Mouse (Mus musculus) kidney, embryonic 14.5 days (tissue): ENCODE measurements at regions not wholly inside any gene's neighbourhood (a gene's known extent, or its start where the extent isn't known, plus 50 kb on each side); places are given as distances from the start of the nearest gene placed in this dataset.

Experiments
- ATAC-seq: fragments of 200-750 bp; cut with Nextera tagmentation; 2 replicates; pipeline ENCODE4 v1.8.0; 2017; ENCODE audit warnings: moderate number of reproducible peaks, mild to moderate bottlenecking, moderate TSS enrichment, moderate library complexity; ENCODE audit not compliant: low FRiP score, low TSS enrichment
- H3K27ac ChIP-seq: fragments of 300-500 bp; sonication (generic); 2 replicates; pipeline ENCODE4 v1.5.1; 2014; ENCODE audit warnings: low read depth, mild to moderate bottlenecking, low read length, moderate library complexity, mixed read lengths
- H3K27me3 ChIP-seq: fragments of 300-500 bp; sonication (generic); 2 replicates; pipeline ENCODE4 v1.6.1; 2014; ENCODE audit warnings: mild to moderate bottlenecking, low read length; ENCODE audit not compliant: control insufficient read depth, insufficient read depth
- H3K36me3 ChIP-seq: fragments of 300-500 bp; sonication (generic); 2 replicates; pipeline ENCODE4 v1.6.1; 2014; ENCODE audit warnings: low read length, mixed read lengths; ENCODE audit not compliant: control insufficient read depth, insufficient read depth
- H3K4me1 ChIP-seq: fragments of 300-500 bp; sonication (generic); 2 replicates; pipeline ENCODE4 v1.6.1; 2014; ENCODE audit warnings: low read length, mixed read lengths; ENCODE audit not compliant: control insufficient read depth, insufficient read depth
- H3K4me2 ChIP-seq: fragments of 300-500 bp; sonication (generic); replicated peaks from 2 replicates; pipeline ENCODE4 v1.6.1; 2014; ENCODE audit warnings: low read depth, mild to moderate bottlenecking, low read length
- H3K4me3 ChIP-seq: fragments of 300-500 bp; sonication (generic); 2 replicates; pipeline ENCODE4 v1.5.1; 2014; ENCODE audit warnings: mild to moderate bottlenecking, low read length
- H3K9ac ChIP-seq: fragments of 300-500 bp; sonication (generic); 2 replicates; pipeline ENCODE4 v1.6.1; 2014; ENCODE audit warnings: low read depth, mild to moderate bottlenecking, low read length, moderate library complexity
- H3K9me3 ChIP-seq: fragments of 300-500 bp; sonication (generic); 2 replicates; pipeline ENCODE4 v1.6.1; 2016; ENCODE audit warnings: low read length; ENCODE audit not compliant: control insufficient read depth
- WGBS: fragments of 180-500 bp; shearing (Covaris S2); extraction: QIAGEN DNeasy Blood & Tissue Kit; methylation state at CpG from one replicate; pipeline ENCODE4 v1.1.7; 2014; 5-methylcytosine and 5-hydroxymethylcytosine counted together

DNA sequence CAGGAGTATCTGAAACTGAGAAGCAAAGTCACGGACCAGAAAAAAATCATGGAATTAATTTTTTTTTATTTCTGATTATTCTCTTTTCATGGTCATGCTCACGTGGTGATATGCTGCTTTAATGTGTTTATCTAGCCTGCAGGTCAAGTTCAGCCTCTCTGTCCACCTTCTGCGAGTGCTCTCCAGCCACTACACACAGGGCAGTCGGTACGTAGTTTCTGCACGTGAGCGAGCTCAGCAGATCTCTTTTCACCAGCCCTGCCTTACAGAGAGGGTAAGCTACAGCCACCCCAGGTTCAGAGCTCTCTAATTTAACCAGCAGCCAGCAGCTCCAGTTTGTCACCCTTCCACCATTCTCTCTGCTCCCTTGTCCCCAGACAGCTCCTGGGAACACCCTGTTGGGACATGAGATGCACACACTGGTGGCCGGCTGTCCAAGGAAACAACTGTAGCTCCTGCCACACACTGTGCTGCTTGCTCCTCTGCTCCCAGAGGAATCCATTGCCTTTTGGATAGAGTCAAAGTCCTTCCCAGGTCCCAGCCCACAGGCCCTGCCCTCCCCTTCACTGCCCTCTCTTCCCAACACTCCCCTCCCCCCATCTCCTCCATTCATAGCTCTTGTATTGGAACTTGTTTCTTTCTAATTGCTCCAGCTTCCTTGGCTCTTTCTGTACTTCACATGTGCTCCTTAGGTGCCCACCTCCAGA lies 97.7 kb upstream of the Sall1 start:
- no peak overlapping the region for H3K9ac ChIP-seq
- H3K4me3 ChIP-seq, result no peak overlapping the region
- no peak overlapping the region for H3K4me2 ChIP-seq
- 0 out of 2 replicates have a peak, but pooled peaks have one; percentile 52 for ATAC-seq
- H3K27me3 ChIP-seq, result no peaks in the 10 kb centered on the region
- H3K36me3 ChIP-seq, result no peaks in the 10 kb centered on the region
- WGBS, result 34% methylated on average over 8 of the region's 8 CpGs
- peaks cover 4% of the 10 kb centered on the region; the same call in 1 of the 2 replicates for H3K4me1 ChIP-seq
- no peaks in the 10 kb centered on the region for H3K9me3 ChIP-seq
- no peak overlapping the region for H3K27ac ChIP-seq

DNA sequence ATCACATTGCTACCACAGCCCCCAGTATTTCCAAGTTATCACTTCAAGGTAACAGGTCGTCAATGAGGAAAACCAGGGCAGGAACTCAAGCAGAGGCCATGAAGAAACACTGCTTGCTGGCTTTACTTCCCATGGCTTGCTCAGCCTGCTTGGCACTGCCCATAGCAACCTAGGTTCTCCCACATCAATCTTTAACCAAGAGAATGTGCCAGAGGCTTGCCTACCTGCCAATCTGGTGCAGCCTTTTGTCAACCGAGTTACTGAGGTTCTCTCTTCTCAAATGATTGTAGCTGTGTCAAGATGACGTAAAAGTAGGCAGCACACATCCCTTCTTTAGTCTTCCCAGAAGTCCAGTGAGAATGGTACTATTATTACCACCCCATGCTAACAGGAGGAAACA lies 95.9 kb upstream of the Sall1 start:
- no peak overlapping the region for H3K9ac ChIP-seq
- 75% methylated on average over 3 of the region's 3 CpGs for WGBS
- no peak for ATAC-seq

GRCm38 (mm10) chr8:89138416-89139125 lies 94.6 kb upstream of the Sall1 start:
- WGBS, result 56% methylated on average over 8 of the region's 8 CpGs
- Histone ChIP-seq H3K27me3 (no peaks in the 10 kb centered on the region), H3K27ac (no peak overlapping the region), H3K4me2 (no peak overlapping the region), H3K36me3 (no peaks in the 10 kb centered on the region), H3K9ac (no peak overlapping the region), H3K9me3 (no peaks in the 10 kb centered on the region), H3K4me1 (peaks cover 10% of the 10 kb centered on the region), H3K4me3 (no peak overlapping the region)
- ATAC-seq, result no peak

More for the DNA sequence above, 95.9 kb upstream of the Sall1 start:
- H3K36me3 ChIP-seq, result no peaks in the 10 kb centered on the region
- no peak overlapping the region for H3K27ac ChIP-seq
- H3K4me1 ChIP-seq, result peaks cover 4% of the 10 kb centered on the region; the same call in 1 of the 2 replicates
- H3K4me3 ChIP-seq, result no peak overlapping the region
- no peak overlapping the region for H3K4me2 ChIP-seq
- no peaks in the 10 kb centered on the region for H3K9me3 ChIP-seq
- H3K27me3 ChIP-seq, result no peaks in the 10 kb centered on the region

DNA sequence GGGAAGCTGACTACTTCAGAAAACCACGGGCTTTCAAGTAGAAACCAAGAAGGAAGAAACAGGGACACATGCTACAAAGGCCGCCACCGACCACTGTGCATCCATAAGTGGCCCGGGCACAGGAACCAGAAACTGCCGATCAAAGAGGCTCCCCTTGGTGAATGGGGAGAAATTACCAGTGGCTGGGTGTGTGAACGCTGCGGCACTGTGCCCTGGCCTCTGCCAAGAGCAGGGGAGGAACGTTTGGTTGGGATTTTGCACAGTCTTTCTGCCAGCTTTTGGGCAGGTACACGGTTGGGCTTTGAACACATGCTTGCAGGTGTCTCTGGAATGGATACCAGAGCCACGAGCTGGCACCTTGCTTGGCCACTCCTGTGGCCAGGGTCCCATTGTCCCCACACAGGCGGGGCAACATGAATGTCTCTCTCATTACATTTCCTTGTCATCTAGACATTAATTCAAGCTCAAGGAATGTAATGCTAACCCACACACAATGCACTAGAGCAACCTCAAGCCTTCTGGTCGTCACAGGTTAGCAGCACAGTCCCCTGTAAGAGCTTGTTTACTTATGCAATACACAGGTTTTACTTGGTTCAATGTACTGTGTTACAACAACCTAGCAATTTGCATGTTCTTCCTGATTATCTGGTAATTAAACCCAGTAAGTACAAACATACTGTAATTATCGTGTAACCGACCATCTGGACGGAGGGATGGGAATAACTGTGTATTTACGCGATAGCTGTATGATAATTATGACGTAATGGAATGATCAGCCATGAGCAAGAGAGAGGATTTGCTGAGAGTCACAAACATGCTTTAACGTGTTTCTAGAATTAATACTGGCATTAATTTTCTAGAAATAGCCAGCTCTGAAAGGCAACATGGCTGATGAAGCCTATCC lies 90.9 kb upstream of the Sall1 start:
- Histone ChIP-seq H3K4me3 (no peak overlapping the region), H3K4me1 (peaks cover 10% of the 10 kb centered on the region), H3K27me3 (no peaks in the 10 kb centered on the region), H3K9me3 (no peaks in the 10 kb centered on the region), H3K36me3 (no peaks in the 10 kb centered on the region), H3K27ac (no peak overlapping the region), H3K9ac (no peak overlapping the region), H3K4me2 (no peak overlapping the region)
- no peak for ATAC-seq
- 85% methylated on average over 19 of the region's 19 CpGs for WGBS

GRCm38 (mm10) chr8:89134058-89134457 lies 90.1 kb upstream of the Sall1 start:
- no peak overlapping the region for H3K4me2 ChIP-seq
- no peak overlapping the region for H3K9ac ChIP-seq
- H3K27me3 ChIP-seq, result no peaks in the 10 kb centered on the region
- H3K36me3 ChIP-seq, result no peaks in the 10 kb centered on the region
- H3K9me3 ChIP-seq, result no peaks in the 10 kb centered on the region
- no peak for ATAC-seq
- no peak overlapping the region for H3K4me3 ChIP-seq
- H3K27ac ChIP-seq, result no peak overlapping the region
- H3K4me1 ChIP-seq, result peaks cover 10% of the 10 kb centered on the region
- 38% methylated on average over 5 of the region's 5 CpGs for WGBS

- no peaks in the 10 kb centered on the region for H3K27me3 ChIP-seq
- no peaks in the 10 kb centered on the region for H3K4me1 ChIP-seq
- no peak overlapping the region for H3K27ac ChIP-seq
- 84% methylated on average over 6 of the region's 6 CpGs for WGBS
- no peak for ATAC-seq
- H3K9me3 ChIP-seq, result no peaks in the 10 kb centered on the region
- no peak overlapping the region for H3K4me3 ChIP-seq
- no peak overlapping the region for H3K9ac ChIP-seq
- no peak overlapping the region for H3K4me2 ChIP-seq
- no peaks in the 10 kb centered on the region for H3K36me3 ChIP-seq
Measured at GRCm38 (mm10) chr8:89121051-89121450, 77.1 kb upstream of the Sall1 start.

GRCm38 (mm10) chr8:89107895-89108660 lies 64.1 kb upstream of the Sall1 start:
- Histone ChIP-seq H3K27me3 (no peaks in the 10 kb centered on the region), H3K4me1 (peaks cover 11% of the 10 kb centered on the region), H3K27ac (peak overlapping the region; percentile 30; the same call in 1 of the 2 replicates), H3K4me3 (no peak overlapping the region), H3K4me2 (0 out of 2 replicates have a peak overlapping the region, but pooled peaks have one; percentile 10), H3K9ac (no peak overlapping the region), H3K36me3 (no peaks in the 10 kb centered on the region), H3K9me3 (no peaks in the 10 kb centered on the region)
- ATAC-seq, result peak; percentile 76; the same call in 1 of the 2 replicates
- WGBS, result 18% methylated on average over 15 of the region's 15 CpGs

GRCm38 (mm10) chr8:89106346-89106745 lies 62.4 kb upstream of the Sall1 start:
- no peak overlapping the region for H3K9ac ChIP-seq
- peaks cover 11% of the 10 kb centered on the region for H3K4me1 ChIP-seq
- ATAC-seq, result no peak
- no peaks in the 10 kb centered on the region for H3K9me3 ChIP-seq
- 73% methylated on average over 4 of the region's 4 CpGs for WGBS
- H3K36me3 ChIP-seq, result no peaks in the 10 kb centered on the region
- no peak overlapping the region for H3K27ac ChIP-seq
- no peak overlapping the region for H3K4me3 ChIP-seq
- no peaks in the 10 kb centered on the region for H3K27me3 ChIP-seq
- no peak overlapping the region for H3K4me2 ChIP-seq
